Mouse (Mus musculus): ENCODE results near the gene Sh3bgrl3.
A peak's percentile ranks its signal among the peaks of the same experiment; 100 is the strongest.

Sh3bgrl3 gene

GRCm38 (mm10) chr4:134129482-134129881, 893 bp upstream of the Sh3bgrl3 start:
- no peak for DNase-seq (ENCODE audit: low read depth, low spot score)

GRCm38 (mm10) chr4:134128983-134129362, 384 bp upstream of the Sh3bgrl3 start:
- DNase-seq (ENCODE audit: low read depth, low spot score): no peak

- no peak for DNase-seq (ENCODE audit: low read depth, low spot score)
Observed at GRCm38 (mm10) chr4:134127793-134128192, 796 bp downstream of the Sh3bgrl3 start.

- DNase-seq (ENCODE audit: low read depth, low spot score): no peak
Observed at GRCm38 (mm10) chr4:134127121-134127455, 1.5 kb downstream of the Sh3bgrl3 start.

GRCm38 (mm10) chr4:134126300-134127120, 2.1 kb downstream of the Sh3bgrl3 start:
- no peak for DNase-seq (ENCODE audit: low read depth, low spot score)

GRCm38 (mm10) chr4:134125383-134126060, 3.1 kb downstream of the Sh3bgrl3 start:
- no peak for DNase-seq (ENCODE audit: low read depth, low spot score)

- DNase-seq (ENCODE audit: low read depth, low spot score): peak; percentile 72
Observed at GRCm38 (mm10) chr4:134123680-134124551, 4.7 kb downstream of the Sh3bgrl3 start.

GRCm38 (mm10) chr4:134123147-134123546, 5.4 kb downstream of the Sh3bgrl3 start:
- DNase-seq (ENCODE audit: low read depth, low spot score): no peak

- DNase-seq (ENCODE audit: low read depth, low spot score): peak; percentile 41
Observed at GRCm38 (mm10) chr4:134122281-134122680, 6.3 kb downstream of the Sh3bgrl3 start.

- peak; percentile 68 for DNase-seq (ENCODE audit: low read depth, low spot score)
Observed at GRCm38 (mm10) chr4:134121571-134121970, 7.0 kb downstream of the Sh3bgrl3 start.

GRCm38 (mm10) chr4:134120916-134121315, 7.7 kb downstream of the Sh3bgrl3 start:
- no peak for DNase-seq (ENCODE audit: low read depth, low spot score)

GRCm38 (mm10) chr4:134120192-134120805, 8.3 kb downstream of the Sh3bgrl3 start:
- peak; percentile 39 for DNase-seq (ENCODE audit: low read depth, low spot score)

GRCm38 (mm10) chr4:134119644-134120043, 8.9 kb downstream of the Sh3bgrl3 start:
- DNase-seq (ENCODE audit: low read depth, low spot score): peak; percentile 78

GRCm38 (mm10) chr4:134119042-134119441, 9.5 kb downstream of the Sh3bgrl3 start:
- DNase-seq (ENCODE audit: low read depth, low spot score): no peak

GRCm38 (mm10) chr4:134118126-134118800, 10.3 kb downstream of the Sh3bgrl3 start:
- DNase-seq (ENCODE audit: low read depth, low spot score): no peak

GRCm38 (mm10) chr4:134117012-134117411, 11.6 kb downstream of the Sh3bgrl3 start:
- DNase-seq (ENCODE audit: low read depth, low spot score): no peak

GRCm38 (mm10) chr4:134116501-134116900, 12.1 kb downstream of the Sh3bgrl3 start:
- no peak for DNase-seq (ENCODE audit: low read depth, low spot score)

GRCm38 (mm10) chr4:134115215-134116144, 13.1 kb downstream of the Sh3bgrl3 start:
- no peak for DNase-seq (ENCODE audit: low read depth, low spot score)

- peak; percentile 44 for DNase-seq (ENCODE audit: low read depth, low spot score)
Observed at GRCm38 (mm10) chr4:134114038-134114437, 14.6 kb downstream of the Sh3bgrl3 start.

Data from A20 (cell line).